Mouse (Mus musculus) midbrain, embryonic 16.5 days (tissue): Measurements from ENCODE around the gene Nrbf2. TPM values are rescaled to one million over a fixed set of nuclear protein-coding genes. Genes with fewer than 3 reads are reported as not detected.

Experiments used
- ATAC-seq: fragments of 200-750 bp; cut with Nextera tagmentation; 2 replicates; pipeline ENCODE4 v1.8.0; 2017; ENCODE audit warnings: moderate TSS enrichment
- H3K27ac ChIP-seq: fragments of 300-500 bp; sonication (generic); 2 replicates; pipeline ENCODE4 v1.5.1; 2014; ENCODE audit warnings: mild to moderate bottlenecking, low read length, mixed read lengths
- H3K27me3 ChIP-seq: fragments of 300-500 bp; sonication (generic); 2 replicates; pipeline ENCODE4 v1.6.1; 2014; ENCODE audit warnings: low read depth, low read length, mixed read lengths; ENCODE audit not compliant: control insufficient read depth, insufficient read depth
- H3K36me3 ChIP-seq: fragments of 300-500 bp; sonication (generic); 2 replicates; pipeline ENCODE4 v1.6.1; 2014; ENCODE audit warnings: mild to moderate bottlenecking, low read length, moderate library complexity, mixed read lengths; ENCODE audit not compliant: control insufficient read depth, insufficient read depth
- H3K4me1 ChIP-seq: fragments of 300-500 bp; sonication (generic); 2 replicates; pipeline ENCODE4 v1.6.1; 2014; ENCODE audit warnings: mild to moderate bottlenecking, low read length, mixed read lengths; ENCODE audit not compliant: control insufficient read depth, insufficient read depth
- H3K4me2 ChIP-seq: fragments of 300-500 bp; sonication (generic); 2 replicates; pipeline ENCODE4 v1.6.1; 2014; ENCODE audit warnings: mild to moderate bottlenecking, low read length, mixed read lengths
- H3K4me3 ChIP-seq: fragments of 300-500 bp; sonication (generic); 2 replicates; pipeline ENCODE4 v1.5.1; 2014; ENCODE audit warnings: low read depth, mild to moderate bottlenecking, low read length, moderate library complexity, mixed read lengths
- H3K9ac ChIP-seq: fragments of 300-500 bp; sonication (generic); 2 replicates; pipeline ENCODE4 v1.6.1; 2014; ENCODE audit warnings: low read depth, low read length, mixed read lengths
- H3K9me3 ChIP-seq: fragments of 300-500 bp; sonication (generic); replicated peaks from 2 replicates; pipeline ENCODE4 v1.6.1; 2014; ENCODE audit warnings: mild to moderate bottlenecking, low read length, mixed read lengths; ENCODE audit not compliant: control insufficient read depth, poor library complexity, severe bottlenecking
- WGBS: fragments of 180-500 bp; shearing (Covaris S2); extraction: QIAGEN DNeasy Blood & Tissue Kit; methylation state at CpG from one replicate; pipeline ENCODE4 v1.1.7; 2014; 5-methylcytosine and 5-hydroxymethylcytosine counted together
- polyA plus RNA-seq: library from polyadenylated mRNA; unstranded; fragments of >200 nt; fragmentation: Nextera tagmentation; extraction: Ambion mirVana; gene quantifications from 2 replicates; pipeline ENCODE4 v1.2.1, GENCODE M21; 2015

The Nrbf2 gene
- polyA plus RNA-seq, 1 experiment from 2014 or later, result 41.6 TPM

DNA sequence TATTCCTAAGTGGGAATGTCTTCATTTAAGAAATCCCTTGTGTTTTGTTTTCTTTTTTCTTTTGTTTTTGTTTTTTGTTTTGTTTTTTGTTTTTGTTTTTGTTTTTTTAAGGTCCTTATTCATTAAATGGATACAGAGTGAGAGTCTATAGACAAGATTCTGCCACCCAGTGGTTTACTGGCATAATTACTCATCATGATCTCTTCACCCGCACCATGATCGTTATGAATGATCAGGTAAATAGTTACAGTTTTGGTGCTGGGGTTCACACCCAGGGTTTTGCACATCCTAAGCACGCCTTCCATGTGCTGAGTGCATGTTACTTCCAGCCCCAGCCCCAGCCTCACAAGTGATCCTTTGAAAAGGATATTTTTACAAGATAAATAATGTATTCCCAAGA lies 68.2 kb downstream of the Nrbf2 start:
- Histone ChIP-seq H3K36me3 (peaks cover 8% of the 10 kb centered on the region; the same call in 1 of the 2 replicates), H3K4me2 (no peak overlapping the region), H3K4me3 (no peak overlapping the region), H3K9ac (no peak overlapping the region), H3K4me1 (peaks cover 5% of the 10 kb centered on the region; the same call in 1 of the 2 replicates), H3K9me3 (no peaks in the 10 kb centered on the region), H3K27me3 (no peaks in the 10 kb centered on the region), H3K27ac (no peak overlapping the region)
- 88% methylated on average over 3 of the region's 3 CpGs for WGBS
- no peak for ATAC-seq

Other genes starting within 250 kb of the Nrbf2 start
- 41.7 and 42.3 TPM in 2 replicates for gene Jmjd1c, start 189.2 kb downstream of the Nrbf2 start, polyA plus RNA-seq
- gene Reep3, start 188.4 kb downstream of the Nrbf2 start, polyA plus RNA-seq, result 28.2 and 28.6 TPM in 2 replicates